Mouse (Mus musculus) heart, adult 9 months (tissue): ENCODE data around the gene Dstyk.

Source experiments
- DNase-seq, 2 experiments: peaks; one replicate each; pipeline ENCODE4 v3.0.0; 2022; ENCODE audit warnings: low spot score in 2 of 2

Dstyk gene

GRCm38 (mm10) chr1:132511521-132511920 lies 94.2 kb downstream of the Dstyk start:
- DNase-seq: no peak

GRCm38 (mm10) chr1:132512106-132512505 lies 94.8 kb downstream of the Dstyk start:
- DNase-seq: no peak

GRCm38 (mm10) chr1:132515339-132515738 lies 98.0 kb downstream of the Dstyk start:
- DNase-seq: no peak
